Mouse (Mus musculus) CH12.LX (cell line): Measurements from ENCODE around the gene Slc22a17.

ENCODE experiments used
- BHLHE40 ChIP-seq: IDR thresholded peaks from 2 replicates; pipeline ENCODE4 v1.6.1; 2011; ENCODE audit warnings: mild to moderate bottlenecking, low read depth, low read length, improper control_type of control experiment
- CTCF ChIP-seq, 2 experiments: IDR thresholded peaks in 1 of 2; conservative IDR thresholded peaks in 1 of 2; 2 replicates each; pipeline ENCODE4 v1.5.1; 2011 to 2012; ENCODE audit warnings: low read depth in 2 of 2, low read length in 2 of 2, improper control_type of control experiment in 1 of 2, inconsistent platforms in 1 of 2, mild to moderate bottlenecking in 1 of 2, moderate library complexity in 1 of 2
- MAX ChIP-seq: IDR thresholded peaks from 2 replicates; pipeline ENCODE4 v1.6.1; 2011; ENCODE audit warnings: low read length, improper control_type of control experiment
- NELFE ChIP-seq: IDR thresholded peaks from 2 replicates; pipeline ENCODE4 v1.6.1; 2011; ENCODE audit warnings: low read depth, low read length, improper control_type of control experiment
- POLR2A ChIP-seq: IDR thresholded peaks from 2 replicates; pipeline ENCODE4 v1.6.1; 2011; ENCODE audit warnings: low read depth, mild to moderate bottlenecking, improper control_type of control experiment, low read length
- USF1 ChIP-seq: IDR thresholded peaks from 2 replicates; pipeline ENCODE4 v1.6.1; 2014; ENCODE audit warnings: low read depth, mild to moderate bottlenecking, inconsistent platforms, low read length, improper control_type of control experiment

DNA sequence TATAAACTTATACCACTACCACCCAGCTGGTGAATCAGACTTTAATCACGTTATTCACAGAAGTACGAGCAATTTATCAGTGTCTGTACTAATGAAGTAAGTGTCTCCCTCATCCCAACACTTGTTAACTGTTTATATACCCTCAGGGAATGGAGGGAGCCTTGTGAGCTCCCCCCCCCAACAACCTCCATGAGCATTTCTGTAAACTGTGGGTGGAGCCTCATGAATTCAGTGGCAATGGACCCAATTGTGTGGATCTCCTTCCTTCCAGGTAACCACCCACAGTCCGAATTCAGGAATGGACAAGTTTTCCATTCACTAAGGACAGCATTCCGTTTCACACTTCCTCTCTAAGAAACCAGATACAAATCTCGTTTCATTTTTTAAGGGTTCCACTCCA is 47.3 kb downstream of the Slc22a17 start:
- no peak for TF ChIP-seq CTCF (conservative IDR thresholded peaks at IDR 0.05 in 1 of 2, IDR thresholded peaks at IDR 0.05 in 1 of 2; ENCODE audit: low read depth in 2 of 2, low read length in 2 of 2)
- no peak for TF ChIP-seq MAX
- TF ChIP-seq BHLHE40, result no peak
- no peak for TF ChIP-seq NELFE
- no peak for TF ChIP-seq POLR2A
- TF ChIP-seq USF1, result no peak
